Mouse (Mus musculus) myocyte (in vitro differentiated cells): ENCODE results near the gene Kcnq1.

Source experiments
- CEBPB ChIP-seq: IDR thresholded peaks from 2 replicates; pipeline ENCODE4 v1.6.1; 2011; ENCODE audit warnings: mild to moderate bottlenecking, moderate library complexity; ENCODE audit not compliant: poor library complexity, insufficient read depth, severe bottlenecking
- E2F4 ChIP-seq: IDR thresholded peaks from one replicate; pipeline ENCODE4 v1.6.1; 2011; ENCODE audit warnings: mild to moderate bottlenecking, control low read depth, moderate library complexity; ENCODE audit not compliant: insufficient read depth
- MAX ChIP-seq: IDR thresholded peaks from one replicate; pipeline ENCODE4 v1.6.1; 2011; ENCODE audit warnings: low read depth, mild to moderate bottlenecking, control low read depth
- MYOG ChIP-seq, 3 experiments: IDR thresholded peaks; one replicate each; pipeline ENCODE4 v1.6.1; 2011; ENCODE audit warnings: control low read depth in 2 of 3, low read depth in 2 of 3, mild to moderate bottlenecking in 2 of 3; ENCODE audit not compliant: insufficient read length in 2 of 3, control insufficient read depth in 1 of 3, insufficient read depth in 1 of 3
- POLR2A ChIP-seq: IDR thresholded peaks from one replicate; pipeline ENCODE4 v1.6.1; 2011; ENCODE audit warnings: low read depth, mild to moderate bottlenecking, control low read depth, moderate library complexity; ENCODE audit not compliant: insufficient read length
- POLR2AphosphoS2 ChIP-seq: IDR thresholded peaks from one replicate; pipeline ENCODE4 v1.6.1; 2011; ENCODE audit warnings: low read depth, control low read depth; ENCODE audit not compliant: insufficient read length
- SRF ChIP-seq: IDR thresholded peaks from one replicate; pipeline ENCODE4 v1.6.1; 2011; ENCODE audit warnings: low read depth; ENCODE audit not compliant: control insufficient read depth, insufficient read length
- TCF12 ChIP-seq: IDR thresholded peaks from one replicate; pipeline ENCODE4 v1.6.1; 2011; ENCODE audit warnings: mild to moderate bottlenecking, control low read depth; ENCODE audit not compliant: poor library complexity, insufficient read depth, severe bottlenecking
- USF1 ChIP-seq: IDR thresholded peaks from one replicate; pipeline ENCODE4 v1.6.1; 2011; ENCODE audit warnings: low read depth, mild to moderate bottlenecking, control low read depth, moderate library complexity

GRCm38 (mm10) chr7:143437894-143438581 is 331.9 kb downstream of the Kcnq1 start:
- TF ChIP-seq POLR2A (no peak), SRF (no peak), POLR2AphosphoS2 (no peak), E2F4 (no peak), MYOG (IDR thresholded peaks at IDR 0.05; ENCODE audit: control insufficient read depth in 1 of 3, insufficient read depth in 1 of 3, insufficient read length in 2 of 3, low read depth in 2 of 3) (no peak), MAX (no peak), CEBPB (no peak), TCF12 (no peak), USF1 (no peak)
